Mouse (Mus musculus) cerebellum, adult (tissue): ENCODE data around the gene G430095P16Rik.

Experiments
- ATAC-seq: cut with Nextera tagmentation; 2 replicates; pipeline ENCODE4 v1.9.2; 2017; ENCODE audit warnings: mild to moderate bottlenecking, moderate library complexity, mixed read lengths; ENCODE audit not compliant: insufficient number of reproducible peaks, low FRiP score, low TSS enrichment

G430095P16Rik gene

DNA sequence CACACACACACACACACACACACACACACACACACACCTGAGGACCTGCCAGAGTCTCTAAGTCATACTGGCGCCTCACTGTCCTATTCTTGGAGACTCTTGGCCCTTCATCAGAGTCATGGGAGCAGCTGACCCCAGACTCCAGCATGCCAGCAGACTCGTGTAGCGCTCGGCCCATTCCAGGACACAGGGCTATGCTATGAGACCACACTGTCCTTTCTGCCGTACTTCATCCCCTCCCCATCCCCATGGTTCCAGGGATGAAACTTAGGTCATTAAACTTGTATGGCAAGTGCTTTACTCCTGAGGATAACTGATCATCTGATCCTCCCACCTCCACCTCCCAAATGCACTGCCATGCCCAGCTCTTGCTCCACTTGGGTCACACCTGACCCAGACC, 4.3 kb upstream of the G430095P16Rik start:
- no peak for ATAC-seq

DNA sequence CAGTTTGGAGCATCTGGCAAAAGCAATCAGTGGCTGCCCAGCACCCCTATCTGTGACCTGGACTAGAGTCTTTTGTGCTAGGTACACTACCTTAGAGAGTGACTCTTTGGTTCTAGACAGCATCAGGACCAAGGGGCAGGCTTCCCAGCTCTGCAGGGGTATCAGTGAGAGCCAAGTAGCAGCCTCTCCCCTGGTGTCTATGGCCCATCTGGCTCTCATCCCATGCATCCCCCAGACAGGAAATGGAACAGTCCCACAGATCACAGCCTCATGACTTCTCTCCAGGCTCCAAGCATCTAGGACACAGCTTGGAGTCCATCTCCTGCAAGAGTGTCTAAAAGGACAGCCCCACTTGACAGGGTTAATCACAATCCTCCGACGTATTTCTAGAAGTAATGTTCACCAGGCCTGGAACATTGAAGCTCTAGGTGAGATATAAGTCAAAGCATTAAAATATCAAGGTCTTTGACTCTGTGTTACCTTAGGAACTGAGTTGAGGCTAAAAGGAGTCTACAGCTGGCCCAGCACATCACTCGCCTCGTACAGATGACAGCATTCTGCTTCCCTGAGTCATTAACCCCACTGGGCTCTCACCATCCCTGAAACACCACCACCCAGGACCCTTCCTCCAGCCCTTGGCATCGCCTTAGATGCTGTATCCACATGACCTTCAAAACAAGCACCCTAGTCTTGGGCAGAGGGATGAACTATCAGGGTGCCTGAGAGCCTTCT, 3.7 kb upstream of the G430095P16Rik start:
- ATAC-seq = peak; percentile 14; the same call in 1 of the 2 replicates

DNA sequence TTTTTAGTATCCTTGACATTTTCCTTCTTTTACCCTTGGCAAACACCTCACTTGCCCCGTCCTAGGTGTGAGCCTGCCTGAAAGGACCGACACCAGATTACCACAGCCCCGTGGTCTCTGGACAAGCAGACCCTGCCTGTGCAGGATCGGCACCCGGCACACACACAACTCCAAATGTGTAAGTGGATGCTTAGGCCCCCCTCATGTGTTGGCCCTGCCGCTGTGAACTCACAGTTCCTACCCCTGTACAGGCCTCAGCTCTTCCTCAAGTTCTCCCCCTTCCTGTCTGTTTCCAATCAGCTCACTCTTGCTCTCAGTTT, 317 bp upstream of the G430095P16Rik start:
- ATAC-seq = no peak

DNA sequence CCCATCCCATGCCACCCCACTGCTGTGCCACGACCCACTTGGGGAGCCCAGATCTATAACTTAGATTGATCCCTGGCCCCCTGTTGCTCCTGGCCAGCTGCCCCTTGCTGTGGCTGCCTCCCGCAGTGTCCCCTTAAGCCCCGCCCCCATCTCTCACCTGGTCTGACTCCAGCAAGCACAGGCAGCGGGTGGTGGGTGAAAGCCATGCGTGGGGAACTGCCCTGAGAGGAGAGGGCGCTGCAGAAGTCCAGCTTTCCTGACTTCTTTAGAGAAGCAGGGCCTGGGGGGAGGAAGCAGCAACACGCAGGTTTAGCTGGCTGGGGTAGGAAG, 729 bp downstream of the G430095P16Rik start:
- no peak for ATAC-seq

DNA sequence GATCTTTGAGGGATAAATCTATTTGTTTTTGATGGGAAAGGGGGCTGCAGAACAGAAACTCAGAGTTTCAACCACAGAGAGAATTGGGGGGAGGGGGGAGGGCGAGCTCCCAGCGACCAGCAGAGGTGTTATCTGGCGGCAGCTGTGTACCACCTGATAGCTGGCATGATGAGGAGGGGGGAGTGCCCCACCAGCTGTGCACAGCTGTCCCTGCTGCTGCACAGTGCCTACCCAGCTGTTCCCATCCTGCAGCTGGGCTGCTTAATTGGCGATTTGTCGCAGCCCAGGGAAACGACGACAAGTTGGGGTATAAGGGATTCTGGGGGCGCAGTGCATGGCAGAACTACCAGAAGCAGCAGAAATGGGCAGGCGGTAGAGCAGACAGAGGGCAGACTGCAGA, 1.9 kb downstream of the G430095P16Rik start:
- no peak for ATAC-seq

DNA sequence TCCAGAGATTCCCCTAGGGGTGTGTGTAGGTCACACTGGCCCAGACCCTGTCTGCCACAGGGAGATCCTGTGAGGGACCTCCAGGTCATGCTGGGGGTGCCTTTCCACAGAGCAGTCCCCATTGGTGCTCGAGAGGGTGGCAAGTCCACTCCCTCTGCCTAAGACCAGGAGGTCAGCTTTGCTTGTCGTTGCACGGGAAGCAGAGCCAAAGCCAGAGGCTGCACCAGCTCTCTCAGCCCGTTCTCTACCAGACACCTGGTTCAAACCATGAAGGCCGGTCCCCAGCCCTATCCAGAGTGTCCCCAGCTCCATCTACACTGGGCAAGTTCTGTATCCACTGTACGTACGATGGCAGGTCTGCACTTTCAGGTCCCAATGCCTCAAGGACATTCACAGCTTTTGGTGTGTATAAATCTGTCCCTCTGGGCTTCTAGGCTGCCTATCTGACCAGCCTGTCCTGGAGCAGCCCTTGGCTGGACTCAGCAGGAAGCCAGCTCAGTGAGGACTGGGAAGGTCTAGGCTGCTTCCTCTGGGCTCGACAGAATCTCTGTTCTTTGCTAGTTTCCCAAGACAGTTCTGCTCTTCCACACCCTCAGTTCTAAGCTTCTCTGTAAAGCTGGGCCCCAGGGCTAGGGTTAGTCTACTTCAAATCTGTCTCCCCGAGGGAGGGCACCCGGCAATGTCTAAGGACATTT, 2.6 kb downstream of the G430095P16Rik start:
- no peak for ATAC-seq

DNA sequence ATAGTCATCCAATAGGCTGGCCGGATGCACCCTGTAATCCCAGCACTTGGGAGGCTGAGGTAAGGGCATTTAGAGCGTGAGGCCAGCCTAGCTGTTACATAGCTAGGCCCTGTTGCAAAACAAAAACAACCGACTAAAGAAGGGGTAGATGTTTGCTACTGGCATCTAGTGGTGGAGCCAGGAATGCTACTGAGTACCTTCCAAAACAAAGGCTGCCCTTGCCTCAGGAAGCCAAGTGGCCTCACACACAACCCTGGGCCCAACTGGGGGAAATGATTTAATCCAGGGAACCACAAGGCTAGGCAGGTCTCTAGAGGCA, 3.1 kb downstream of the G430095P16Rik start:
- no peak for ATAC-seq

DNA sequence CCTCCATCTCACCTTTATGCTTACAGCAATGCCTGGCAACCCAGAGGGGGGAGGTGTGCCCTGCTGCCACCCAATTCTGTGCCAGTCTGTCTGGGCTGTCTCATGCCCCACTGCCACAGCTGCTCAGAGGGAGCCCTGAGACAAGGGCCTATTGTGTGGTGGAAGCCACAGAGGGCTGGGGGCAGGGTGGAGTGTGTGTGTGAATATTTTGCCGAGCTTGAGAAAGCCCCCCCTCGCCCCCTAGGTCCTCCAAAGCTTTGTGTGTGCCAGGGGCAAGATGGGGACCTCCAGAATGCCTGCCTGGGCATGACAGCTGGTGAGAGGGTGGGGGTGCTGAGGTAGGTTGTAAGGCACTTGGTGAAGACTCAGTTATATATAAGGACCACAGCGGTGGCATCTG, 5.7 kb downstream of the G430095P16Rik start:
- ATAC-seq = no peak

DNA sequence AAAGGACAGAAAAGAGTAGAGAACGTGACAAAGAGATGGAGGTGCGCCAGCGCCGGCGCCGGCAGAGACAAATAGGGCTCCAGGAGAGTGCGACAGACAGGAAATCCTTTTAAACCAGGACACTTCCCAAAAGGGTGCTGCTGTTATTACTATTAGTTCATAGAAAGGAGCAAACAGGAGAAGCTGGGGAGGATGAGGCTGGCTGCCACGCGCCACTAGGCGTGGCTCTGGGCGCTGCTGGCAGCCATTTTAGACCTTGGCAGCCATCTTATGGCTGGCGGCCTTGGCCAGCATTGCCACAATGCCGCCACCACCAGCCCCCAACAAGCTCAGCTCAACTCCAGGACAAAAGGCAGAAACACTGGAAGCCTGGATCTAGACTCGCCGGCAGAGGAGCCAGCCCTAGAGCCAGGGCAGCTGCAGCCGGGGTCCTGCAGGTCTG, 7.1 kb downstream of the G430095P16Rik start:
- ATAC-seq = no peak

DNA sequence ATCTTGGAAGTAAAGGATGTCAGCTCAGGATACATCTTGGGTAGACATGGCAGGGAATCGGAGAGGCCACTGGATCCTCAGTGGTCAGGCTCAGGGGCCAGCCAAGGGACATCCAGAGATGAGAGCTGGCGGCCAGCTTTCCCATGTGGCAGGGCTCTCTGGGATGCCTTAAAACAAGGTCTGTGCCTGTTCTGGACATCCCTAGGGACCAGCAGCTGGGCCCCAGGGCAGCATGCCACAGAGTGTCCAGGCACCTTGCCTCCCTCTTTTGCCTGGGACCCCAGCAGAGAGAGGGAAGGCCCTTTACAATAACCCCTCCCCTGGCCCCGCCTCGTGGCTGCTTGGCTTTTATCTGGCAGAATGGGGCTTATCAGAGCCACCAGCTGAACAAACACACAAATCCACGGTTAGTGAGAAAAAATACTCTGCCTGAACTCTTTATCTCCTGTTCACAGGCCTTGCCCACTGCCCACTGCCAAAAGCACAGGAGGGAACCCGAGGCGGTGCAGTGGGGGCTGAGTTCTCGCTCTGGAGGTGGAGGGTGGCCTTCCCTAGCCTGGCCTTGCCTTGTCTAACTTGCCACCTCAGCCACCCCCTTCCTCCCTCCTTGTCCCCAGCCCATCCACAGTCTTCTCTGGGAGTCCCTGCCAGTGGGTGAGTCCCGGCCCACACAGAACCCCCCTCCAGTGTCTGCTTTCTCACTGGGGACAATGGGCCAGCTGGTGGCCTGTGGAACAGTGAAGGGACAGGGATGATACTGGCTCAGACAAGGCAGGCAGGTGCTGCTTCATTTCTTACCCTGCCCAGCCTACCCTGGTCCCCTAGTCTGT, 7.9 kb downstream of the G430095P16Rik start:
- ATAC-seq = no peak

DNA sequence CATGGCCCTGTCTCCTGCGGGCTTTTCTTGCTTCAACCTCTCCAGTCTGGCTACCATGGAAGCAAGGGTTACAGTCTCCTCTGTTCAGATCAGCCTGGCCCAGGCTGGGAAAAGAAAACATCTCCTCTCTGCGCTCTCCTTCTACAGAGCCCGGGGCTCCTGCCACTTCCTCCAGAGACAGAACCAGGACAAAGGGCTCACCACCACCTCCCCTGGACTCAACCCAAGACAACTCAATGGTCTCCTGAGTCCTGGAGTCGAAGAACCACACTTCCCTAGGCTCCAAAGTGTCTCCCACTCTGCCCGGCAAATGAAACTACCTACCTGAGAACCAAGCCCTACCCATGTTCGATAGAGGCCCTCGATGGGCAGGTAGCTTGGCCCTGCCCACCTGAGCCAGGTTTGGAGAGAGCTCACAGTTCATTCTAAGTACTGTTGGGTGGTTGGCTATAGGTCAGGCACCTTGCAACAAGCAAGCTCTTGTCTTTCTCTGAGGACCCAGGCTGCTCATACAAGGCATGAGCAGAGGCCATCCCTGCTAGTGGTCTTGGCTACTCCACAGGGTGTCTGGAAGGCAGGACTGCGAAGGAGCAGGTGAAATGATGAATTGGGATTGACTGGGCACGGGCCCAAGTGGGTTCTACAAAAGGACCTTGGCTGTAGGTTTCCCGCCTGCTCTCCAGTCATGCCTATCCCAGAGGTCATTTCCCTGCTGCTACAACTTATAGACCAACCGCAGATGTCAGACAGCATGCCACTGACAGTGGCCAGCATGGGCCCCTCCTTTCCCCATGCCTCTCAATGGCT, 8.8 kb downstream of the G430095P16Rik start:
- ATAC-seq = no peak

DNA sequence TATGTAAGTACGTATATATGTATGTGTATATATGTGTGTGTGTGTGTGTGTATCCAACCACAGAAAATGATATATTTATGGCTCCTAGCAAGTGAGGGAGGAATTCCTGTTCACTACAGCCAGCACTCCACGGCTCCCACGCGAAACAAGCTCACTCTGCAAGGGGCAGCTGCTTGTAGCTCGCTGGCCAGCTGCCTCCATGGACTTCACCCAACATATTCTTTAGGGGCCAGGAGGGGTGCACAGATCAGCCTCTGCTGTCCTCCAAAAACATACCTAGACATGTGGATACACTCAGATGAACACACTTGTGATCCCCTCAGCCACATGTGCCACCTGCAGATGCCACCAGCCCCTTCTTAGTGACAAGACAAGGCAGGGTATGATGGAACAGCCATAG, 9.7 kb downstream of the G430095P16Rik start:
- no peak for ATAC-seq

DNA sequence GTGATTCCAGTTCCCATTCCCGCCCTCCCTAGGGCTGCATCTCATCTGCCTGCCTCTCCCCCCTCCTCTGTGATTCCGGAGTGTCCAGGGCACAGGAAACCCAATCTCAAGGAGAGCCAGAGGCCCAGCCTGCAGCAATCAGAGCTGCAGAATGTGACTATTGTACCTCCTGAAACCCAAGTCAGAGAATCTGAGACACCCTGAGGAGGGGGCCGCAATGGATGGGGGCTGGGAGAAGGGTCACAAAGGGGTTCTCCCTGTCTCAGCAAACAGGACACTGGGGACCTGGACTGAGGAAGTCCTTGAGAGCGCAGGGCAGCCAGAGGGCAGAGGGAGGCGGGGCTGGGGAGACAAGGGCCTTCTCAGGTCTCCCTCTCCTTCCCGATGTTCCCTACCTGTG, 10.2 kb downstream of the G430095P16Rik start:
- ATAC-seq = no peak

DNA sequence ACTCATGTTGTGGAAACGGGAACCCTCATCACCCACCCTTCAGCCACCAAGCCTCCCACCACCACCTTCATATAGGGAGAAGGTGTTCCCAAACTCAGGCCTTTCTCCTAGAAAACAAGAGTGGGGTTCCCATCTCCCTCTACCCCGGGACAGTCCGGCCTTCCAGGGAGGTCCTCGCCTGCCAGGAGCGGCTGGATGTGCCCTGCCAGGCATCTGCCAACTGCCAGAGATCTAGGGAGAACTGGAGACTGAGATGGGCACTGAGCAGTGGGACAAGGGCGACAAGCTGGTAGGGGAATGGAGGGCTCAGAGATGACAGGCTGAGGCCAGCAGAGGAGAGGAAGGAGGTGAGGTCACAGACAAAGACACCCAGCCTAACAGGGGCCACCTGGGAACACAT, 11.2 kb downstream of the G430095P16Rik start:
- no peak for ATAC-seq

DNA sequence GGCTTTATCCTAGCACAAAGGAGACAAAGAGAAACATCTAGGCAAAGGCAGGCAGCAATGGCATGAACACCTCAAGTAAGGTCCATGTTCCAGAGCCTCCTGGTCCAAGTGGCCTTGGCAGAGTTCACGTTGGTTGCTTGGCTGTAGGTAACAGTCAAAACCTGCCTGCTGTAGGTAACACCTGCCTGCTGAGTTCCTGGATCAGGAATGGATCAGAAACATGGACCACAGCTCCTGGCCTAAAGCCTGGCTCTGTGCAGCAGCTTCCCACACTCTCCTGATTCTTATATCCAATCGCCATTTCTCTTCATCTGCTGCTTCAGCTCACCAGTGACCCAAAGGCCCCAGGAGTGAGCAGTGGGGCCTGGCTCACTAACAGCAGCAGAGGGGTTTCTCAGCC, 11.9 kb downstream of the G430095P16Rik start:
- no peak for ATAC-seq

DNA sequence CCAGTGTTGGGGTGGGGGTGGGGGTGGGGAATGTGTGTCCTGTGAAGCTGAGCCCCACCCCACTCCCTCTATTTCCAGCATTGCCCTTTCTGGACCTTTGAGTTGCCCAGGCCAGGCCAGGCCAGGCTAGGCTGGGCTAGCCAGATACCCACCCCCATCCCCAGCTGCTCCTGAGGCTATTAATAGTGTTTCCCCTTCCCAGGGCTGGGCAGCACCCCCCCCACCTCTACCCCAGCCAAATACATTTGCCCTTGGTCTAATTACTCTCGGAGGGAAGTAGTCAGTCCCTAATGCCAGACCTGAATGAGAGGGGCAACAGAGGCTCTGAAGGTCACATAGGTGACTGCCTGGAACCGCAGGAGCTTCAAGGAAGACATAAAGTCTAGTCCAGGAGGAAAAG, 12.8 kb downstream of the G430095P16Rik start:
- ATAC-seq = no peak

DNA sequence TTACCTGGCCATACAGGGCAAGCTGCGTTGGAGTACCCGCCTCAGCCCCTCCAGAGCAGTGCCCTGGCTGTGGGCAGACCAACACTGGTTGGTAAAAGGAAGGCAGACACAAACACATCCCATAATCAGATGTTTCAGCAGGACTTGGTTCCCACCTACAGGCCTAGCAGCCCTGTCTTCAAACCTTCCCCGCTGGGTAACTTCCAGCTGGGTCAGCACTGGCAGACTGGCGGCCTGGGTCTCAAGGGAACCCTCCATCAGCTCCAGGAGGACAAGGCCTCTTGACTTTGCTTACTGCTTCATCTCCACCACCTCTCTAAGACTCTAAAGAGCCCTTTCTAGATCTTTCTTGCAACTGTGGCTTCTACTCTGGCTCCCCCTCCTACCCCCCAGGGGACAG, 13.7 kb downstream of the G430095P16Rik start:
- ATAC-seq = no peak

DNA sequence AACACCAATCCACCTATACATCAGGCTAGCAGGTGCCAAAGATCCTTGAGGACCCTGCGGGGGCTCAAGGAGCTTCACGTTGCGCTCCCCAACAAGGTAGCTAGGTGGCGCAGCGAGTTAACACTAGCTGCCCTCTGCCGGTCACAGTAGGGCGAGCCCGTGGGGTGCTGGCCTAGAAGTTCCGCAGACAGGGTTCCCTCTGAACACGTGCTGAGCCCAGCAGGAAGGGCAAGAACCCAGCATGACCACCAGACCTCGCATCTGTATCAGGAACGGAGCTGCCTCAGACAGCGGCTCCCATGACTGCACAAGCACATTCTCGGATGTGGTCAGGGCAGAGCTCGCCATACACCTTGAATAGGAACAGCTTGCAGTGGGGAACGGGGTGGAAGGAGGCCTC, 14.8 kb downstream of the G430095P16Rik start:
- 0 out of 2 replicates have a peak, but pooled peaks have one; percentile 18 for ATAC-seq

DNA sequence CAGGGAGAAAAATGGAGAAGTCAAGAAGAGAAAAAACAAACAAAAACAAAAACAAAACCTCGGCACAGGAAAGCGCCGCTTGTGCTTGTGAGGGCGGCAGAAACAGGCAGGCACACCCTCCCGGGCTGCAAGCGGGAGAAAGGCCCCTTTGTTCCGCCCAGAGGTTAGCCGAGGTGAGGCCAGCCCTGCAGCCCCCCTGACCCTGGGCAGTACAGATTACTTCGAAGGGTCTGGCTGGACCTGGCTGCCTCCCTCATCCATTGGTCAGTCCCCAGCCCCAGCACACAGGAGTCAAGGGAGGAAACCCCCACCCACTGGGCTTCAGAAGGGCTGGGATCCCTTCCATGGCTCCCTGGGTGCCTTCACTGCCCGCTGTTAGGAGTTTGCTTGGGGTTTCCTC, 15.5 kb downstream of the G430095P16Rik start:
- no peak for ATAC-seq

DNA sequence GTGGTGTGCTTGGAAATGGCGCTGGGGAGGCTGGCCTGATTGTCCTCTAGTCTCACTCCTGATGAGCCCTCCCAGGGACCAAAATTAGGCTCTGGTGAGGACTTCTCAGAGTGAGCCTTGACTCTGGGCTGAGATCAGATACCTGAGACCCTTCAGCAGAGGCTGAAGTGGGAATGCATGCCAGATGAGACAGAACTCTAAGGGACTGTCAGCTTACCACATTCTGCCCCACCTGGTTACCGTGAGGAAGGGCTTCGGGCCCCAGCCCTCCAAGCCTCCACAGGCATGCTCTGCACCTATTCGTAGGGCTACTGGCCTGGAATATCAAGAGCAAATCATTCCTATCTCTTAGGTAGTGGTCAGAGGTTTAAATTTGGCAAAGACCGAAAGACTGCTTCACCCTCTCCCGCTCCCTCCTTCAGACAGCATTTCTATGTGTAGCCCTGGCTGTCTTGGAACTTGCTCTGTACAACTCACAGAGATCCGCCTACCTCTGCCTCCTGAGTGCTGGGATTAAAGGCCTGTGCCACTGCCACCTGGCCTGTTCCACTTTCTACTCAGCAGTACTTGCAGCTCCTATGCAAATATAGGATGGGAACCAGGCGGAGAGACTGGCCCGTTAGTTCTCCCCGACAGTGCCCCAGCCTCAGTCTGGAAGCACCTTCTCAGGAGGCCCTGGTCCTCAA, 16.1 kb downstream of the G430095P16Rik start:
- ATAC-seq = no peak
